Mouse (Mus musculus) stomach, postnatal 0 days (tissue): ENCODE measurements around the gene Nedd9.

Source experiments
- CTCF ChIP-seq: IDR thresholded peaks from 2 replicates; pipeline ENCODE4 v1.5.1; 2016; ENCODE audit warnings: antibody characterized with exemption, low read depth, mild to moderate bottlenecking, moderate library complexity
- EP300 ChIP-seq: optimal IDR thresholded peaks from 2 replicates; pipeline ENCODE3; 2016; ENCODE audit warnings: antibody characterized with exemption

GRCm38 (mm10) chr13:41408374-41408952 lies 78.7 kb downstream of the Nedd9 start:
- TF ChIP-seq EP300, result no peak
- TF ChIP-seq CTCF, result no peak
